Mouse (Mus musculus) left cerebral cortex, postnatal 14 days (tissue): Measurements from ENCODE around the gene Flnb. TPM values are rescaled to one million over a fixed set of nuclear protein-coding genes. Genes with fewer than 3 reads are reported as not detected.

Experiments
- DNase-seq, 2 experiments: peaks; one replicate each; pipeline ENCODE4 v3.0.0; 2021 to 2022; ENCODE audit warnings: low spot score in 2 of 2, mixed read lengths in 1 of 2
- intact Hi-C: fragments of 180-260 bp; cut with DNase I; formaldehyde crosslinking; loops from one replicate; pipeline ENCODE4 v1.15.1; 2025
- total RNA-seq, 2 experiments: library from RNA; stranded (reverse); gene quantifications; 2 replicates each; pipeline ENCODE4 v1.2.3; 2021

Gene Flnb
- total RNA-seq, 2 experiments from 2014 or later = 31.2 to 33.8 TPM

DNA sequence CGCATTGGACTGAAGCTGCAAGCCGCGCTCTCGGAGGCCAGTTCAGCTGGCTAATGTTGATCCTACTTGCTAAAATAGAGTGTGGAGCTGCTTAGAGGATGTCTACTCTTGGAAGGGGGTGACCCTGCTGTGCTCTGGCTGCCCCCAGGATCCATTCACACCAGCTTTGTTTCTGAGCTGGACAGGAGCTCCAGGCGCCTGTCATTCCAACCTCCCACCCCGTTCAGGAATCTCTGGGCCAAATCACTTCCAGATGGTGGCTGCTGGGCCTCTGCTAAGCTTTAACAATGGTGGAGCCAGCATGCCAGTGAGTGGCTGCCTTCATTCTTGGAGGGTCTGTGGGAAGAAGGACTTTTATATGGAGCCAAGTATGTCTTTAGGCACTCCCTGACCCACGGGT lies 4.9 kb downstream of the Flnb start:
- no peak for DNase-seq
- intact Hi-C loops = no loop called here

DNA sequence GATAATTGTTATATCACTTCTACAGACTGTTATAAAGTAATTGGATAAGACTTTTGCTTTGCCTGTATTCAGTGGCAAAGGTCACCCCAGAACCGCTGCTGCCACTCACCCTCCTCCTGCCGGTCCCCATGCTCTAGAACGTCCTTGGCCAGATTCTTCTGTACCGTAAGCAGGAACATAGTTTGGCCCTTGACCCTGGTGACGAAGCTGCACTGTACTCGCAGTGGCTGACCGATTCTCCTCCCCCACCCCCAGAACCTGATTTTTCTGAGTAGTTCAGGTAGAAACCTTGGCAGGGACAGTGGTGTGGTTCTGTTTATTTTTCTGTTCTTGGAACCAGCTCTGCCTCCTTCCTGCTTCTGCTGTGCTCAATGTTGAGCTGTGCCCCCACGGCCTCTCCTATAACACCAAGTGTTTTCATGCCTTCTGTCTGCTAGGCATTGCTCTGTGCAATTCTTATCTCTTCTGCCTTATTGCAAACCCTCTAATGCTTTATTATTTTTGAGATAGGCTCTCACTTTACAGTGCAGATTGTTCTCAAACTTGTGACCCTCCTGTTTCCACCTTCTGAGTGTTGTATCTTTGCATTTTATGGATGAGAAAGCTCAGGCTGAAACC lies 7.0 kb downstream of the Flnb start:
- no peak for DNase-seq
- intact Hi-C loops = no loop called here

DNA sequence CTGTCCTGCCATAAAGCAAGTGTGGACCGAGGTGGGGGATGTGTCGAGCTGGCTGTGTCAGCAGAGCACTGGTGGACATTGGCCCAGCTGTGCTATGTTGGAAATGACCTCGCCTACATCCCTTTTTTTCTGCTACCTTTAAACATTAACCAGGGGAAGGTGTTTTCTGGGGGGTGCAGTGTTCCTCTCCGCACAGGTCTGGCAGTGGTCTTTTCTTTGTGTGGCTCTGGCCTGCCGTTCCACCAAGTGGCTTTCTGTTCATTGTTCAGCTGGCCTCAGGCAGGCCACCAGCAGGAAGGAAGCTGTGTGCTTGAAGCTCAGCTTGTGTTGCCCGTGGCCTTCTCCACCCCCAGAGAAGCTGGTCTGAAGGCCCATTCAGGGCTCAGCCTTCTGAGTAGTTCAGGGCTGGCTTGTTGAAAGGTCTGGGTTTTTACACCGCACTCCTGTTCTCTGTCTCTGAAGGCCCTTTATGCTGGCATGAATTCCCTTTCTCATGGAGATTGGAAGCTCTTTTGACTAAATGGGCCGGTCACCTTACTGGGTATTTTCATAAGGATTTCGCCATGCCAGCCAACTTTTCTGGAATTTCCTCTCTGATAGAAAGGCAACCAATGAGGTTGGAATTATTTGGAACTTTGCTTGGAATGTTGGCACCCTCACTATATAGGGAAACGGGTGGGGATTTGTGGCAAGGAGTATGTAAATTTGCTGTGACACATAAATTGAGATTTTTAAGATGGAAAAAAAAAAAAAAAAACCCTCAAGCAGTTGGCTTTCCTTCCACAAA lies 8.6 kb downstream of the Flnb start:
- peak in 1 of 2 experiments; percentile 19 for DNase-seq
- intact Hi-C loops = no loop called here

DNA sequence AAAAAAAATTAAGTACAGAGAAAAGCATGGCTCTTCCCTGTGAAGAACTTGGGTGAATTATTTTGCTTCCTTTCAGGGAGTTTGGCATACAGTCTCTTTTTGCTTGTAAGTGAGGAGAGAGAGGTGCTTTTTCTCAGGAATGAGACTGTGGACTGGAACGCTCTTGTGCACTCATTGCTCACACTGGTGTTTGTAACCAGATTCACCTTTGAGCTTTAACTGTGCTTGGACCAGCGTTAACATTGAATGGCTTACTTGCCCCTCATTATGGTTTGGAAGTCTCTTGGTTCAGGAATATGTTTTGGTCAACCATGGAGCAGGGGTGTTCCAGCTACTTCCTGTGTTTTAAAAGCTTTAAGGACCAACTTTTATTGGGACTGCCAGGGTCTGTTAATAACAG lies 11.4 kb downstream of the Flnb start:
- intact Hi-C loops = no loop called here
- DNase-seq = no peak

DNA sequence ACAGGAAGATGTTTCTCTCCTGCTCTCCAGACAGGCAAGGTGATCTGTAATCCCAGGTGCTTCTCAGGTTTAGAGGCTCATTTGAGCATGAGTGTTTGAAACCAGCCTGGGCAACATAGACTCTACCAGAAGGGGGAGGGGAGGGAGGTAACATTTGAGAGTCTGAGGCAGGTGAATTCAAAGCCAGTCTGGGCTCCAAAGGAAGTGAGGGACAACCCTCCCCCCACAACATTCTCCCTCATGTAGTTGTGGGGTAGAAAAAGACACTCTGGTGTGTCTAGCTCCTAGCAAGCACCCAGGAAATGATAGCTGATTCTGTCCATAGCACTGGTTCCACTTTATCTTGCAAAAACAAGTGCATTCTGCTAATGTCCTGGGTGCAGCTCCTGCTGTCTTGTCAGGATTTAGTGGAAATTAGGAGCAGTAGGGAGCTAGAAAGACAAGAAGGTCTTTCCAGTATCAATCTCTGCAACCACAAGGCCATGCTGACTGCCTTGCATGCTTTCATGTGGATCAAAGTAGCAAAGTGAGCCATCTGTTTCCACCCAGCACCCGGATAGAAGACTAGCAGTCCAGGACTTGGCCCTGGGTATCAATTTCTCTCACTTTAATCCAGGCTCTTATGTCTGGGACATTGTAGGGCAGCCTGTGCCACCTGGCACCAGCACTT lies 14.1 kb downstream of the Flnb start:
- intact Hi-C loops = no loop called here
- no peak for DNase-seq

DNA sequence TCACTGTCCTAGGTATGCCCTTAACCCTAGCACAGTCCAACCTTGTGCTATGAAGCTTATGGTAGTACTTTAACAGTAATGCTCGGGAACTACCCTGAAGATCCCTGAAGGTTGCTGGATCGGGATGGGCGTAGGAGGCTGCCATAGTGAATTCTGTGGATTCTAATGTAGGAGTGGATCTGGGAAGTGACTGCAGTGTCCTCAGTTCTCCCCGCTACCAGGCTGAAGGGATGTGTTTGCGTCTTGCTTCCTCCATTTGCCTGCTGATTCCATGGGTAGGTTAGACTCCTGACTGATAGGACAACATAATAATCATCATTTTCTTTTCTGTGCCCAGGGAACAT lies 14.7 kb downstream of the Flnb start:
- intact Hi-C loops = no loop called here
- DNase-seq = no peak

DNA sequence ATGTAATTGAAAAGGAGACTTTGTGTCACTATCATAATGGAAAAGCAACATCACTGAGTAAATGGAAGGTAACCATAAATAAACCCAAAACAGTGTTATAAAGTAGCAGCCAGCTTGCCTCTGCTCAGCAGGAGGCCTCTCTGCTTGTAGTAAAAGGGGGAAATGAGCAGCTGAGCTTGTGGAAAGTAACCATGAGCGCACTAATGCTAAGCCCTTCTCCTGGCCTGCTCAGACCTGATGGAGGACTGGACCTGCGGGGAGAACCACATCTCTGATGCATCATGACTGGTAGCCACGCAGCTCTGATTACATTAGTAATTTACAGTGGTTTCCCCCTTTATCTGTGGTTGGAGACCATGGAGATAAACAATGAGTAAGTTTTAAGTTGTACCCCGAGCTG lies 15.7 kb downstream of the Flnb start:
- no peak for DNase-seq
- intact Hi-C loops = no loop called here

DNA sequence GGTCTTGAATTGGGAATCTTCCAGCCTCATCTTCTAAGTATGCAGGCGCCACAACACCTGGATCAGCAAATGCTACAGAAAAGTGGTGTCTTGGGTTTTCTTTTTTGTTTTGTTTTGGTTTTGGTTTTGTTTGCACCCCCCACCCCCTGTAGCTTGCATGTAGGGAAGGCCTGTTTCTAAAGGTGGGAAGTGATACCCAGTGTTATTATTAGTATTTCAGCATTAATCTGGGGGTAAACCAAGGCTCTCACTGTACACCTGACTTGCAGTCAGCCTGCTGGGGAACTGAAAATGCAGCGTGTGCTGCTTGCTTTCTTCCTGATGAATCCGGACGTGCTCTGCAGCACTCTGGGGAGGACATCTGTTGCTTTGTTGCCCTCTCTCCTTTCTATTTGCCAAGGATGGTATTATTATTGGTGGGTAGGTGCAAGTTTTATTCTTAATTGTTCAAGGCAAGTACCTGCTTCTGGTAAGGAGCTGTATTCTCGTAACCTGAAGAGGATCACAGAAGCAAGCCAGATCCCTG lies 20.9 kb downstream of the Flnb start:
- DNase-seq = no peak
- intact Hi-C loops = no loop called here

DNA sequence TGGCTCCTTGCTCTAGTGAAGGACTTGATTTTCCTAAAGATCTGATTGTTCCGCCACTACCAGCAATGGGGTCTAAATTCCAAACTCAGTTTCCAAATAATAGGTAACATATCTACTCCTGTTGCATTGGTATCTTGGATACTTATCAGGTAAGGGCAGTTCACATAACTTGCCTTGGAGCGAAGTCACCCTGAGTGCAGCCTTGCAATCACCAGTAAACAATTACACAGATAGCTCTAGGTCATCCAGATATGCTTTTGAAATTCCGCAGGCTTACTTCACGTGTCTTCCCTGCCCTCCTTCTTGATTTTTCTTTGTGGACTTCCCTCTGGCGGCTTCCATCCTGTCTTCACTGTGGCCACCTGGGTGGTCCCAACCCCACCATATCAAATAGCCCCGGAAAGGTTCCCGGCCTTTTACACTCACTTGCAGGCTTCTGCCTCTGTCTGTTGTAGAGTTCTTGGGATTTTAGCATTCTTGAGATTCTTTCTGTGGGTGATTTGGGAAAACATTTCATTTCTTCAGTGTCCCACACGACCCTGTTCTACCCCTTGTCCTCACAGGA lies 22.3 kb downstream of the Flnb start:
- intact Hi-C loops = no loop called here
- DNase-seq = no peak

DNA sequence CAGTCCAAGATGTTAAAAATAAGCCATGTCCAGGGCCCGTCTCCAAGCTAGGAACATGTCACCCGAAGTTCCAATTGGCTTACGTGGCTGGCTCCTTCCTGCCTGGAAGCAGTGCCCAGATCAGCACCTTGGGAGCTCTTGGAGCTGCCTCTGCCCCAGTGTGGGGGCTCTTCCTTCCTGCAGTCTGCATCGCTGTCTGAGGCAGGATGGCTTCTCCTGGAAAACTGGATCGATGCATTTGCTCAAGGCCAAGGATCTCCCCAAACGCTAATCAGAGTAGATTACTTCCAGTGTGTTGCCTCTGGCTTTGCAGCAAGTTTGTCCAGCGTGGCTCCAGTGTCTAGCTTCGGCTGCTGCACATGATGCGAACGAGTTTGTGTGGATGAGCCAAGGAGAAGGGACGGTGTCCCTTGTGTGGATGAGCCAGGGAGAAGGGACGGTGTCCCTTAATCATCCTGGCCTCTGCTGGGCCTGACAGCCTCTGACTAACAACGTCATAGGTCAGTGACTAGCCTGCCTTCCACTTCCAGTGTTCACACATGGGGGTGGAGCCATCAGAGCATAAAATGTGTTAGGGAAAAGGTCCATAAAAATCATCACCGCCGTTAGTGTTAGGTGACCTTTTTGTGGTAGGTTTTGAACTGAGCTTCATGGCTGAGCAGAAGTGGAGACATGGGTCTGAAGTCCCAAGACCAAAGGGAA lies 25.0 kb downstream of the Flnb start:
- intact Hi-C loops = no loop called here

DNA sequence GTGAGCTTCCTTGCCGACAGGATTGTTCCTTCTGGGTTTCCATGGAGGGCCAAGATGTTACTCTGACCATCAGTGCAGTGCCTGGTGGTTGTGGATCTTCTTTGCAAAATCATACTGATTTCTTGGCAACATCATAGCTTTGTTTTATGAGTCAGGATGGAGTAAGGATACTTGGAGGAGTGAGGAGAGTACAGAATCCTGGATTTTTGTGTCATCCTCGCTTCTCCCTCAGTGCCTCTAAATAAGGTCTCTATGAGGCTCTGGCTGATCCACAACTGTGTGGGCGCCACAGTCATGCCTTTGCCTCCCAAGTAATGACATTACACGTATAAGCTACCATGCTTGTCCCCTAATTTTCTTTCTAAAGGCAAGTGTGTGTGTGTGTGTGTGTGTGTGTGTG lies 28.9 kb downstream of the Flnb start:
- DNase-seq = no peak
- intact Hi-C loops = no loop called here

More for the DNA sequence above, 25.0 kb downstream of the Flnb start:
- no peak for DNase-seq

DNA sequence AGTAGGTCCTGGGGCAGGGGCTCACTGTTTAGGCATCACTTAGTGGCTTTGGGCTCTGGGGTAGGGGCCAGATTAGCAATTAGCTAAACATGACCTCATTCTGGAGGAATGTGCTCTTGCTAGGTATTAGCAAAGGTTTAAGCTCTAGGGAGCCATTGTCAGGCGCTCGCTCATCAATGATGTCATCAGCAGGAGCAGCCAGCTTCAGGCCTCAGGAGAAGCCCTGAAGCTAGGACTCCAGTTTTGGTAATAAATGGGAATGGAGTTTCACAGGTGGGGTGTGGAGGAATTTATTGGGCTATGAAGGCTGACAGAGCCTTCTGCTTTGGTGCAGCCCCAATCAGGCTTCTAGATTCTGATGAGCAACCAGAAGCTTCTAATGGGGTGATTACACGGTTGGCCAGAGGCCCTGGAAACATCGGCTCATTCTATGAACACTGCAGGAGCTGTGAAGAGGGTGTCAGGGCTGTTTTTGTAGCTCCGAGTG lies 30.0 kb downstream of the Flnb start:
- intact Hi-C loops = no loop called here
- no peak for DNase-seq

DNA sequence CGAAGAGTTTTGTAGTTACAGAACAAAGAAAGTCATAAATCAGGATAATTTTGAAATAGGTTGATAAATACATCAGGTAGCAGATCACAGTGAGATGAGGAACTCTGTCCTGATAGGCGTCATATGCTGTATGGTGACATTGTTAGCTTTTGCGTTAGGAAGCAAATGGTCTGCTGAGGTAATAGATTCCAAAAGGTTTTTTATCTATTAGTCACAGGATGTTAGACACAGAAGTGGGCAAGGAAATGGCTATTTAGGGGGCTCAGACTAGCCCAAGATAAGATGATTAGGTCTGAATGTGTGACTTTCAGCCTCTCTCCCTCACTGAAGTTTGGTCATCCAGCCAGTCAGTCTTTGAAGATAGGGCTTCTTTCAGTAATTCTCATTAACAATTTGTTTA lies 33.2 kb downstream of the Flnb start:
- DNase-seq = no peak
- intact Hi-C loops = loop anchor here (5.0 kb wide), 1 partner anchor 36 kb away; no protein-coding TSS in a partner anchor

DNA sequence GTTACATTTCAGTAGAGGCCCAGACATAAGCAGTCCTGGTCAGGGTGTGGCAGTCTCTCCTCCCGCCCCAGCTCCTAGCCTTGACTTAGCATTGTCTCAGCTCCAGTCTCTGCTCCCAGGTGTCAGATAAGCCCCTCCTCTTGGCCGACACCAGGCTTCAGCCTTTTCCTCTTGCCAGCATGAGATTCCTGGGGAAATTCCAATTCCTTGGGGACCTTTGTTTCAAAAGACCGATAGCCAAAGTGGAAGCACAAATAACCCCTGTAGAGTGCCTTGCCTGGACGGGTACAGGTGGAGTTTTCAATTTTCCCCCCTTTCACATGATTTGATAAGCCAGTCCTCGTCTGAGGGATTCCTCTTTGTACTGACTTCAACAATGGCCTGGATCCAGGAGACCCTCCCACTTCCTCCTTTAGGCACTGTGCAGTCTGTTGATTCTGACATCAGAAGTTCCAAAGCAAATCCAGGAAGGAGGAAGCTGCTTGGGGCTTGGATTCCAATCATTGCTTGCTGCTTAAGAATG lies 33.8 kb downstream of the Flnb start:
- intact Hi-C loops = loop anchor here (5.0 kb wide), 1 partner anchor 36 kb away; no protein-coding TSS in a partner anchor
- peak in 1 of 2 experiments; percentile 39 for DNase-seq

DNA sequence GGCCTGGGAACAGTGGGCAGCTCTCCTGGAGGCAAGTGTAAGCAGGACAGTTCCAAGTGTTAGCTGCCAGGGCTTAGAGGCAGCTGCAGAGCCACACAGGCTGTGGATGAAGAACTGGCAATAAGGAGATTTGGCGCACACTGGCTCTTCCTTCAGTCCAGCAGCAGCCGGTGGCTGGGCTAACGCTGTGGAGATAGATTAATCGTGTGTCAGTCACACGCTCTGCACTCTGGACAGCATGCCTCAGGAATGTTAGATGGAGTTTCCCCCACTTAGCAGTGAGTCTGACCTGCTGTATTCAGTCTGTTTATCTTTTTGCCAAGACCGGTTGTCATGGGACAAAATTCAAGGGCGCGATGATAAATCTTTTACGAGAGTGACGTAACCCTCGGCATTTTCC lies 35.9 kb downstream of the Flnb start:
- intact Hi-C loops = loop anchor here (5.0 kb wide), 1 partner anchor 34 kb away; no protein-coding TSS in a partner anchor
- no peak for DNase-seq

DNA sequence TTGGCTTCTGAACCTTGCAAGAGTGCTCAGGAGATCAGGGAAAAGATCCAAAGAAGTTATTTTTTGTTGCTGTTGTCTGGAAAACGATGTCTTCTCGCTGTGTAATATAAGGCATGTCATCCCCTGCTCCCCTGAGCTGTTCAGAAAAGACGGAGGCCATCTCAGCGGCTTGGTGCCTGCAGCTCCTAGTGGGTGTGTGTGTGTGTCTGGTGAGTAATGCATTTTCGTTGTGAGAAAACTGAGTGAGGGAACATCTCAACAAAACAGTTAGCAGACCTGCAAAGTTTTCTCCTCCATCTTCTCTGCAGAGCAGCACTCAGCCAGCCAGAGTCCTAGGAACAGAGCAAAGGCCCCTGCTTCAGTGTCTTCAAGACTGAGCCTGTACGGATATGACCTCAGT lies 36.6 kb downstream of the Flnb start:
- intact Hi-C loops = loop anchor here (5.0 kb wide), 1 partner anchor 33 kb away; no protein-coding TSS in a partner anchor
- no peak for DNase-seq

DNA sequence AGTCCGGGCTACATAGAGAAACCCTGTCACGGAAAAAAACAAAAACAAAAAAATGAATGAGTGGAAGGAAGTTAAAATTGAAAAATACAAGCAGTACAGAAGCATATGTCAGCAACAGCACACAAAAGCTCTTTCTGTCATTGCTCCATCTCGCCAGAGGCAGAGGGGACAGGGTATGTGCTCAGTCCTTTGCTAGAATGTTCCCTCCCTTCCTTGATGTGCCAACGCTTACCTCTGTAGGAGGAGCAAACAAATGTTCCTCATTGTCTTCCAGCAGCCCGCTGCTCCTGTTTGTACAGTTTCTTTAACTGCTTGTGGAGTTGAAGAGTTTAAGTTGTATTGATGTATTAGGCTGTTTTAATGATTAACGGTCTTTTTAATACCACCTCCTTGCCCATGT lies 37.3 kb downstream of the Flnb start:
- intact Hi-C loops = no loop called here
- DNase-seq = no peak

DNA sequence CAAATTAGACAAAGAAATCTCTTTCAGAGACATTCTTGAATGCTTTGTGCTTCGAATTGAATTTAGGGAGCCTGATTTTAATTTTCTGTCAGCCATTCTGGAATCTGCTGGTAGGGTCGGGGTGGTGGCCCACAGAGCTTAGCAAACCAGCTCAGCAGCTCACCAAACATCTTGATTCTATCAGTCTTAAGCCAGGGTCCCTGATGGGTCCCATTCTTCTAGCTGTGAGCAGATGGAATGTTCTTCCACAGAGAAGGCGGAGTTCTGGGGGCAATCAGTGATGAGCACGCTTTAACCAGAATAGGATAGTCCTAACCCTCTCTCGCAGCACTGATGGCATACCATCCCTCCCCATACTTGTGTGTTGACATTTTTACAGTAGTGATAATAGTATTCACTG lies 37.7 kb downstream of the Flnb start:
- intact Hi-C loops = no loop called here
- no peak for DNase-seq

DNA sequence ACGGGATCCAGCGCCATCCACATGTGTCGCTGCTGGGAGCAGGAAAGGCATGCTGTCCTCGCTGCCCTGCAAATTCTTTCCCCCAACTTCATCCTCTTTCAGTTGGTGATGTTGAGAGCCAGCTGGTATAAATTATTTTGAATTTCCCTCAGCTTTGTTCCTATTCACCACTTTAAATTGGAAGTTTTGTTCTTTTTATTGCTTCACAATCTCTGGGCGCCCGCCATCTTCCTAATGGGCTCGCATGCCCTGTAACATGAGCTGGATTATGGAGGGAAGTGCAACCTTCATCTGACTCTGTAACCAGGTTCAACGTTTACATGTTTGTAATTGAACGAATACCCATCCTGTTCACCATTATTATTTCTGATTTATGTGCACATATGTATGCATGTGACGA lies 38.6 kb downstream of the Flnb start:
- no peak for DNase-seq
- intact Hi-C loops = no loop called here
